Mouse (Mus musculus) forebrain, embryonic 16.5 days (tissue): Measurements from ENCODE around the gene Asb18. TPM values are rescaled to one million over a fixed set of nuclear protein-coding genes. Genes with fewer than 3 reads are reported as not detected.

Experiments
- ATAC-seq: fragments of 200-750 bp; cut with Nextera tagmentation; 2 replicates; pipeline ENCODE4 v1.8.0; 2017; ENCODE audit warnings: mild to moderate bottlenecking, moderate library complexity
- H3K27ac ChIP-seq: fragments of 300-500 bp; sonication (generic); 2 replicates; pipeline ENCODE4 v1.5.1; 2014; ENCODE audit warnings: low read length, control low read depth
- H3K27me3 ChIP-seq: fragments of 300-500 bp; sonication (generic); replicated peaks from 2 replicates; pipeline ENCODE4 v1.6.1; 2014; ENCODE audit warnings: low read length; ENCODE audit not compliant: control insufficient read depth, insufficient read depth
- H3K36me3 ChIP-seq: fragments of 300-500 bp; sonication (generic); 2 replicates; pipeline ENCODE4 v1.6.1; 2014; ENCODE audit not compliant: control insufficient read depth, insufficient read depth
- H3K4me1 ChIP-seq: fragments of 300-500 bp; sonication (generic); replicated peaks from 2 replicates; pipeline ENCODE4 v1.6.1; 2014; ENCODE audit warnings: low read length; ENCODE audit not compliant: control insufficient read depth, insufficient read depth
- H3K4me2 ChIP-seq: fragments of 300-500 bp; sonication (generic); 2 replicates; pipeline ENCODE4 v1.6.1; 2014; ENCODE audit warnings: mild to moderate bottlenecking, low read length, control low read depth
- H3K4me3 ChIP-seq: fragments of 300-500 bp; sonication (generic); replicated peaks from 2 replicates; pipeline ENCODE4 v1.5.1; 2014; ENCODE audit warnings: mild to moderate bottlenecking, low read length, control low read depth
- H3K9ac ChIP-seq: fragments of 300-500 bp; sonication (generic); replicated peaks from 2 replicates; pipeline ENCODE4 v1.6.1; 2014; ENCODE audit warnings: low read depth, low read length, control low read depth
- H3K9me3 ChIP-seq: fragments of 300-500 bp; sonication (generic); 2 replicates; pipeline ENCODE4 v1.6.1; 2016; ENCODE audit warnings: low read length; ENCODE audit not compliant: control insufficient read depth
- WGBS: fragments of 180-500 bp; shearing (Covaris S2); extraction: QIAGEN DNeasy Blood & Tissue Kit; methylation state at CpG from one replicate; pipeline ENCODE4 v1.1.7; 2014; 5-methylcytosine and 5-hydroxymethylcytosine counted together
- polyA plus RNA-seq: library from polyadenylated mRNA; unstranded; fragments of >200 nt; fragmentation: Nextera tagmentation; extraction: Ambion mirVana; gene quantifications from 2 replicates; pipeline ENCODE4 v1.2.1, GENCODE M21; 2015

Gene Asb18
- polyA plus RNA-seq, 1 experiment from 2014 or later: 0.33 TPM

DNA sequence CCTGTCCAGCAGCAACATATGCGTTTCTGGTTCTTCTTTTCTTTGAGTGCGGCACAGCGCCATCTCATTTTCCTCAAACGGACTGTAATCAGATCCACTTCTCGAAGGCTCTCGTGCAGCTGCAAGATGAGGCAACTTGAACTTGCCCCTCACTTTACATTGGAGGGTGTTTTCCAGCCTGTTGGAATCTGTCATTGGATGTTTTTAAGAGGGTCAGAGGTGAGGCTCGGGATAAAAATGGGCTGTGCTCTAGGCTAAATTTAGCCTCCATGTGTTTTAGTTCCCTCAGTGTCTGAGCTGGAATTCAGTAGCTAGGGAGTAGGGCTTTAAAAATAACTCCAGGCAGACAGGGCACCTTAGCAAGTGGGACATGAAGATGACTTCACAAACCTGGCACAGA lies 16.4 kb downstream of the Asb18 start:
- no peaks in the 10 kb centered on the region for H3K9me3 ChIP-seq
- WGBS: 66% methylated on average over 7 of the region's 7 CpGs
- H3K4me3 ChIP-seq: no peak overlapping the region
- H3K36me3 ChIP-seq: no peaks in the 10 kb centered on the region
- no peak overlapping the region for H3K9ac ChIP-seq
- ATAC-seq: no peak
- peaks cover 28% of the 10 kb centered on the region for H3K27me3 ChIP-seq
- H3K4me2 ChIP-seq: no peak overlapping the region
- no peaks in the 10 kb centered on the region for H3K4me1 ChIP-seq
- no peak overlapping the region for H3K27ac ChIP-seq

- peaks cover 6% of the 10 kb centered on the region for H3K4me1 ChIP-seq
- peaks cover 45% of the 10 kb centered on the region for H3K27me3 ChIP-seq
- no peak overlapping the region for H3K9ac ChIP-seq
- no peak overlapping the region for H3K27ac ChIP-seq
- 0 out of 2 replicates have a peak overlapping the region, but pooled peaks have one; percentile 6 for H3K4me3 ChIP-seq
- peak overlapping the region; percentile 26; the same call in 1 of the 2 replicates for H3K4me2 ChIP-seq
- H3K36me3 ChIP-seq: no peaks in the 10 kb centered on the region
- no peaks in the 10 kb centered on the region for H3K9me3 ChIP-seq
- ATAC-seq: no peak
- WGBS: under 1% methylated on average over 25 of the region's 25 CpGs
Observed at GRCm38 (mm10) chr1:89992256-89992655, 22.2 kb downstream of the Asb18 start.

GRCm38 (mm10) chr1:89977261-89977660 lies 37.2 kb downstream of the Asb18 start:
- no peak overlapping the region for H3K9ac ChIP-seq
- H3K4me2 ChIP-seq: no peak overlapping the region
- 91% methylated on average over 8 of the region's 8 CpGs for WGBS
- peaks cover 5% of the 10 kb centered on the region for H3K27me3 ChIP-seq
- H3K4me3 ChIP-seq: no peak overlapping the region
- no peak for ATAC-seq
- no peaks in the 10 kb centered on the region for H3K9me3 ChIP-seq
- H3K4me1 ChIP-seq: no peaks in the 10 kb centered on the region
- H3K27ac ChIP-seq: no peak overlapping the region
- H3K36me3 ChIP-seq: no peaks in the 10 kb centered on the region

GRCm38 (mm10) chr1:89976411-89976810 lies 38.1 kb downstream of the Asb18 start:
- Histone ChIP-seq H3K9ac (no peak overlapping the region), H3K4me2 (no peak overlapping the region), H3K27me3 (peaks cover 13% of the 10 kb centered on the region), H3K36me3 (no peaks in the 10 kb centered on the region), H3K4me3 (no peak overlapping the region), H3K4me1 (no peaks in the 10 kb centered on the region), H3K27ac (no peak overlapping the region), H3K9me3 (no peaks in the 10 kb centered on the region)
- WGBS: 88% methylated on average over 8 of the region's 8 CpGs
- no peak for ATAC-seq

GRCm38 (mm10) chr1:89974541-89974940 lies 39.9 kb downstream of the Asb18 start:
- H3K36me3 ChIP-seq: no peaks in the 10 kb centered on the region
- no peaks in the 10 kb centered on the region for H3K4me1 ChIP-seq
- no peaks in the 10 kb centered on the region for H3K9me3 ChIP-seq
- no peak overlapping the region for H3K4me2 ChIP-seq
- H3K27ac ChIP-seq: no peak overlapping the region
- peaks cover 25% of the 10 kb centered on the region for H3K27me3 ChIP-seq
- no peak overlapping the region for H3K4me3 ChIP-seq
- no peak for ATAC-seq
- WGBS: 71% methylated on average over 8 of the region's 8 CpGs
- no peak overlapping the region for H3K9ac ChIP-seq

- Histone ChIP-seq H3K4me1 (peaks cover 4% of the 10 kb centered on the region), H3K27ac (no peak overlapping the region), H3K4me3 (no peak overlapping the region), H3K9me3 (no peaks in the 10 kb centered on the region), H3K9ac (no peak overlapping the region), H3K36me3 (no peaks in the 10 kb centered on the region), H3K4me2 (no peak overlapping the region), H3K27me3 (peaks cover 50% of the 10 kb centered on the region)
- 68% methylated on average over 8 of the region's 8 CpGs for WGBS
- no peak for ATAC-seq
Observed at GRCm38 (mm10) chr1:89971848-89972247, 42.6 kb downstream of the Asb18 start.

- peaks cover 58% of the 10 kb centered on the region for H3K27me3 ChIP-seq
Observed at GRCm38 (mm10) chr1:89969714-89970110, 44.8 kb downstream of the Asb18 start.

GRCm38 (mm10) chr1:89969072-89969713 lies 45.3 kb downstream of the Asb18 start:
- Histone ChIP-seq H3K9ac (no peak overlapping the region), H3K9me3 (no peaks in the 10 kb centered on the region)
- 47% methylated on average over 10 of the region's 10 CpGs for WGBS

More at GRCm38 (mm10) chr1:89969714-89970110, 44.8 kb downstream of the Asb18 start:
- Histone ChIP-seq H3K4me3 (no peak overlapping the region), H3K9me3 (no peaks in the 10 kb centered on the region), H3K27ac (no peak overlapping the region), H3K4me2 (no peak overlapping the region), H3K9ac (no peak overlapping the region), H3K36me3 (no peaks in the 10 kb centered on the region), H3K4me1 (peaks cover 4% of the 10 kb centered on the region)
- WGBS: 94% methylated on average over 4 of the region's 4 CpGs
- ATAC-seq: no peak

GRCm38 (mm10) chr1:89968111-89968851 lies 46.2 kb downstream of the Asb18 start:
- no peaks in the 10 kb centered on the region for H3K36me3 ChIP-seq
- H3K4me3 ChIP-seq: peak overlapping the region; percentile 60
- peak; percentile 68 for ATAC-seq
- H3K4me1 ChIP-seq: peaks cover 4% of the 10 kb centered on the region
- H3K27me3 ChIP-seq: peaks cover 67% of the 10 kb centered on the region
- H3K4me2 ChIP-seq: peak overlapping the region; percentile 87
- no peak overlapping the region; the same call in 1 of the 2 replicates for H3K27ac ChIP-seq
- H3K9ac ChIP-seq: peak overlapping the region; percentile 71
- no peaks in the 10 kb centered on the region for H3K9me3 ChIP-seq
- under 1% methylated on average over 95 of the region's 95 CpGs for WGBS

More at GRCm38 (mm10) chr1:89969072-89969713, 45.3 kb downstream of the Asb18 start:
- peaks cover 4% of the 10 kb centered on the region for H3K4me1 ChIP-seq
- peak overlapping the region; percentile 60 for H3K4me3 ChIP-seq
- 0 out of 2 replicates have a peak, but pooled peaks have one; percentile 16 for ATAC-seq
- H3K27ac ChIP-seq: no peak overlapping the region
- H3K36me3 ChIP-seq: no peaks in the 10 kb centered on the region
- peak overlapping the region; percentile 87 for H3K4me2 ChIP-seq
- peaks cover 62% of the 10 kb centered on the region for H3K27me3 ChIP-seq
